Mouse (Mus musculus): ENCODE results near the gene Nt5c. TPM values are rescaled to one million over a fixed set of nuclear protein-coding genes. Genes with fewer than 3 reads are reported as not detected.

Gene Nt5c
- polyA plus RNA-seq, 1 experiment = 109 TPM

DNA sequence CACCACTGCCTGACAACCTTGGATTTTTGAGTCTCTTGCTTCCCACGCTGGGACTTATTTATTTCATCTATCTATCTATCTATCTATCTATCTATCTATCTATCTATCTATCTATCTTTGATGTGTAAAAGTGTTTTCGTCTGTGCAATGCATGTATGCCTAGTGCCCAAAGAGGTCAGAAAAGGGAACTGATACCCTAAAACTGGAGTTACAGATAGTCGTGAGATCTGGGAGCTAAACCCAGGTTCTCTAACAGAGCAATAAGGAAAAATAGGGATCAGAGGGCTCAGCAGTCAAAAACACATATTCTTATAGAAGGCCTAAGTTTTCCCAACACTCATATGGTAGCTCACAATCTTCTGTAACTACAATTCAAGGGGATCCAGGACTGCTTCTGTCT is 27.9 kb upstream of the Nt5c start:
- H3K79me2 ChIP-seq (ENCODE audit: control insufficient read depth, insufficient read depth) = peaks cover 9% of the 10 kb centered on the region
- no peak overlapping the region for H3K4me3 ChIP-seq (ENCODE audit: insufficient read depth, poor library complexity, severe bottlenecking)
- H3K36me3 ChIP-seq (ENCODE audit: control insufficient read depth, insufficient read depth) = peaks cover 19% of the 10 kb centered on the region
- H3K27me3 ChIP-seq (ENCODE audit: control insufficient read depth, insufficient read depth, insufficient read length) = no peaks in the 10 kb centered on the region
- no peak overlapping the region for H3ac ChIP-seq (ENCODE audit: control insufficient read depth, insufficient read length, low read depth)
- H3K79me3 ChIP-seq (ENCODE audit: low read depth) = no peaks in the 10 kb centered on the region
- TF ChIP-seq CEBPB (IDR thresholded peaks at IDR 0.05; ENCODE audit: low read depth) (no peak), CTCF (IDR thresholded peaks at IDR 0.05; ENCODE audit: control insufficient read depth, insufficient read depth, insufficient read length) (no peak), MAX (IDR thresholded peaks at IDR 0.05) (no peak), USF1 (IDR thresholded peaks at IDR 0.05; ENCODE audit: low read depth) (no peak), MYOD1 (IDR thresholded peaks at IDR 0.05; ENCODE audit: control insufficient read depth, insufficient read length, low read depth) (no peak), MYOG (IDR thresholded peaks at IDR 0.05; ENCODE audit: control insufficient read depth, extremely low read depth, insufficient read length) (no peak), FOSL1 (IDR thresholded peaks at IDR 0.05; ENCODE audit: insufficient read depth, low read length, poor library complexity, severe bottlenecking) (no peak)

DNA sequence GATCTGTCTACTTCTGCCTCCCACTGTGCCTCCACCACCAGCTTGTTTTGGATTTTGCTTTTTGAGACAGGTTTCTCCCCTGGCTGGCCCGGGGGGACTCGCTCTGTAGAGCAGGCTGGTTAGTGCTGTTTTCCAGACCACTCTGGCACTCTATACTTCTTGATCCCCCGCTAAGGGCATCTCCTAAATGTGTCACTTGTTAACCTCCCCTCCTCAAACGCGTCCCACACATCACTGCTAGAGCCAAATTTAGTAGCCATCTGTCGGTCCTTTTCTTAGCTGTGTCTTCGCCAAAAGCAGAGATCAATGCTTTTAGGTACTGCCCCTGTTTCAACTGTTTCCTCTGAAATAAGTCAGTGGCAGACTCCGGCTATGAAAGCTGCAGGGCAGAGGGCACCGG is 27.0 kb upstream of the Nt5c start:
- Histone ChIP-seq H3ac (ENCODE audit: control insufficient read depth, insufficient read length, low read depth) (no peak overlapping the region), H3K79me2 (ENCODE audit: control insufficient read depth, insufficient read depth) (peaks cover 7% of the 10 kb centered on the region), H3K27me3 (ENCODE audit: control insufficient read depth, insufficient read depth, insufficient read length) (no peaks in the 10 kb centered on the region), H3K4me3 (ENCODE audit: insufficient read depth, poor library complexity, severe bottlenecking) (no peak overlapping the region), H3K36me3 (ENCODE audit: control insufficient read depth, insufficient read depth) (peaks cover 10% of the 10 kb centered on the region), H3K79me3 (ENCODE audit: low read depth) (peaks cover 4% of the 10 kb centered on the region)
- TF ChIP-seq CTCF (IDR thresholded peaks at IDR 0.05; ENCODE audit: control insufficient read depth, insufficient read depth, insufficient read length) = no peak
- TF ChIP-seq MYOG (IDR thresholded peaks at IDR 0.05; ENCODE audit: control insufficient read depth, extremely low read depth, insufficient read length) = no peak
- no peak for TF ChIP-seq MYOD1 (IDR thresholded peaks at IDR 0.05; ENCODE audit: control insufficient read depth, insufficient read length, low read depth)
- no peak for TF ChIP-seq MAX (IDR thresholded peaks at IDR 0.05)
- no peak for TF ChIP-seq FOSL1 (IDR thresholded peaks at IDR 0.05; ENCODE audit: insufficient read depth, low read length, poor library complexity, severe bottlenecking)
- no peak for TF ChIP-seq USF1 (IDR thresholded peaks at IDR 0.05; ENCODE audit: low read depth)
- no peak for TF ChIP-seq CEBPB (IDR thresholded peaks at IDR 0.05; ENCODE audit: low read depth)

DNA sequence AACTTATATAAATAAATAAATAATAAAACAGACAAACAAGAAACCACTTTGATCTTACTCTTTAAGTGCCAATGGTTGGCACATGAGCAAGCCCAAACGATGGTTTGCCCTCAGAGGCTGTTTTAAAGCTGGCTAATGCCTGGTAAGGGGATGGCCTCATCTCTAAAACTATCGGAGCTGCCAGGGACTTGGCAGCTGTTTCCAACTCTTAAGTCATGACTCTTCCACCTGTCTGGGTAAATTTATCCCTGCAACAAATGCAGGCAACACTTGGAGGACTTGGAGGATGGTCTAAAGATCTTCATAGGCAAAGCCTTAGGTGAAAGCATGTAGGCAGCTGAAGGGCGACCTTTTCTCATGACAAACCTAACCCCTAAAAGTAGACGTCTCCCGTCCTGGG is 25.3 kb upstream of the Nt5c start:
- no peak overlapping the region for H3ac ChIP-seq (ENCODE audit: control insufficient read depth, insufficient read length, low read depth)

GRCm38 (mm10) chr11:115515021-115515420 is 23.4 kb upstream of the Nt5c start:
- Histone ChIP-seq H3K36me3 (ENCODE audit: control insufficient read depth, insufficient read depth) (peaks cover 5% of the 10 kb centered on the region), H3K4me3 (ENCODE audit: insufficient read depth, poor library complexity, severe bottlenecking) (no peak overlapping the region), H3K79me3 (ENCODE audit: low read depth) (peaks cover 41% of the 10 kb centered on the region), H3K27me3 (ENCODE audit: control insufficient read depth, insufficient read depth, insufficient read length) (no peaks in the 10 kb centered on the region), H3K79me2 (ENCODE audit: control insufficient read depth, insufficient read depth) (peaks cover 43% of the 10 kb centered on the region), H3ac (ENCODE audit: control insufficient read depth, insufficient read length, low read depth) (no peak overlapping the region)
- TF ChIP-seq FOSL1 (IDR thresholded peaks at IDR 0.05; ENCODE audit: insufficient read depth, low read length, poor library complexity, severe bottlenecking) (no peak), CEBPB (IDR thresholded peaks at IDR 0.05; ENCODE audit: low read depth) (no peak), MYOD1 (IDR thresholded peaks at IDR 0.05; ENCODE audit: control insufficient read depth, insufficient read length, low read depth) (no peak), CTCF (IDR thresholded peaks at IDR 0.05; ENCODE audit: control insufficient read depth, insufficient read depth, insufficient read length) (no peak), USF1 (IDR thresholded peaks at IDR 0.05; ENCODE audit: low read depth) (no peak), MYOG (IDR thresholded peaks at IDR 0.05; ENCODE audit: control insufficient read depth, extremely low read depth, insufficient read length) (no peak), MAX (IDR thresholded peaks at IDR 0.05) (no peak)

More for the DNA sequence above, 25.3 kb upstream of the Nt5c start:
- H3K36me3 ChIP-seq (ENCODE audit: control insufficient read depth, insufficient read depth) = peaks cover 4% of the 10 kb centered on the region
- H3K27me3 ChIP-seq (ENCODE audit: control insufficient read depth, insufficient read depth, insufficient read length) = no peaks in the 10 kb centered on the region
- TF ChIP-seq MYOG (IDR thresholded peaks at IDR 0.05; ENCODE audit: control insufficient read depth, extremely low read depth, insufficient read length) = no peak
- TF ChIP-seq CTCF (IDR thresholded peaks at IDR 0.05; ENCODE audit: control insufficient read depth, insufficient read depth, insufficient read length) = no peak
- no peak for TF ChIP-seq MYOD1 (IDR thresholded peaks at IDR 0.05; ENCODE audit: control insufficient read depth, insufficient read length, low read depth)
- no peak for TF ChIP-seq USF1 (IDR thresholded peaks at IDR 0.05; ENCODE audit: low read depth)
- no peak for TF ChIP-seq FOSL1 (IDR thresholded peaks at IDR 0.05; ENCODE audit: insufficient read depth, low read length, poor library complexity, severe bottlenecking)
- TF ChIP-seq MAX (IDR thresholded peaks at IDR 0.05) = no peak
- no peak for TF ChIP-seq CEBPB (IDR thresholded peaks at IDR 0.05; ENCODE audit: low read depth)
- no peak overlapping the region for H3K4me3 ChIP-seq (ENCODE audit: insufficient read depth, poor library complexity, severe bottlenecking)
- peaks cover 21% of the 10 kb centered on the region for H3K79me3 ChIP-seq (ENCODE audit: low read depth)
- peaks cover 24% of the 10 kb centered on the region for H3K79me2 ChIP-seq (ENCODE audit: control insufficient read depth, insufficient read depth)

GRCm38 (mm10) chr11:115514238-115514663 is 22.6 kb upstream of the Nt5c start, which contains the start of gene Jpt1:
Gene Jpt1 (minus strand): TSS chr11:115514387.
- peaks cover 51% of the 10 kb centered on the region for H3K79me2 ChIP-seq (ENCODE audit: control insufficient read depth, insufficient read depth)
- TF ChIP-seq CTCF (IDR thresholded peaks at IDR 0.05; ENCODE audit: control insufficient read depth, insufficient read depth, insufficient read length) (no peak), MAX (IDR thresholded peaks at IDR 0.05) (no peak), MYOD1 (IDR thresholded peaks at IDR 0.05; ENCODE audit: control insufficient read depth, insufficient read length, low read depth) (no peak), MYOG (IDR thresholded peaks at IDR 0.05; ENCODE audit: control insufficient read depth, extremely low read depth, insufficient read length) (no peak)
- peaks cover 48% of the 10 kb centered on the region for H3K79me3 ChIP-seq (ENCODE audit: low read depth)
- H3K36me3 ChIP-seq (ENCODE audit: control insufficient read depth, insufficient read depth) = peaks cover 5% of the 10 kb centered on the region
- H3K4me3 ChIP-seq (ENCODE audit: insufficient read depth, poor library complexity, severe bottlenecking) = peak within 1 kb of the TSS; percentile 95
- H3K27me3 ChIP-seq (ENCODE audit: control insufficient read depth, insufficient read depth, insufficient read length) = no peaks in the 10 kb centered on the region
- H3ac ChIP-seq (ENCODE audit: control insufficient read depth, insufficient read length, low read depth) = peak within 1 kb of the TSS; percentile 91
